Mouse (Mus musculus) ES-CJ7 (cell line): ENCODE measurements around the gene Clcnka.

Experiments used
- DNase-seq: peaks from one replicate; pipeline ENCODE4 v3.0.0; 2011; ENCODE audit warnings: low read depth, low spot score

The Clcnka gene

GRCm38 (mm10) chr4:141398545-141398944, at the start of gene Clcnka:
TSS of gene Clcnka (minus strand) at chr4:141398724.
- no peak for DNase-seq

DNA sequence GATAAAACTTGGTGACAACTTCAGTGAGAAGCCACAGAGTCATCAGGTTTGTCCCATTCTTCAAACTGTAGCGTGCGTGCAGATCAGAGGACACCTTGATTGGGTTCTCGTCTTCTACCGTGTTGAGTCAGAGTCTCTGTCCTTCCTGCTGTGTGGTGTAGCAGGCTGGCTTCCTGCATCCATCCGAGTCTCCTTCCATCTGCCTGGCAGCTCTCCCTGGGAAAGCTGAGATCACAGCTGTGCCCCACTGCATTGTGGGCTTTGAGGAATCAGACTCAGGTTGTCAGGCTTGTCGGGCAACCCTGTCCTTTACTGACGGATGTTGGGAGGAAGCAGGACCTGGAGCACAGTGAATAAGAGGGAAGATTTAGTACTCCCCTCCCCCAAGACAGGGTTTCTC, 47.7 kb upstream of the Clcnka start:
- DNase-seq: no peak

- DNase-seq: no peak
These were observed 46.8 kb upstream of the Clcnka start for GRCm38 (mm10) chr4:141445328-141445720.

DNA sequence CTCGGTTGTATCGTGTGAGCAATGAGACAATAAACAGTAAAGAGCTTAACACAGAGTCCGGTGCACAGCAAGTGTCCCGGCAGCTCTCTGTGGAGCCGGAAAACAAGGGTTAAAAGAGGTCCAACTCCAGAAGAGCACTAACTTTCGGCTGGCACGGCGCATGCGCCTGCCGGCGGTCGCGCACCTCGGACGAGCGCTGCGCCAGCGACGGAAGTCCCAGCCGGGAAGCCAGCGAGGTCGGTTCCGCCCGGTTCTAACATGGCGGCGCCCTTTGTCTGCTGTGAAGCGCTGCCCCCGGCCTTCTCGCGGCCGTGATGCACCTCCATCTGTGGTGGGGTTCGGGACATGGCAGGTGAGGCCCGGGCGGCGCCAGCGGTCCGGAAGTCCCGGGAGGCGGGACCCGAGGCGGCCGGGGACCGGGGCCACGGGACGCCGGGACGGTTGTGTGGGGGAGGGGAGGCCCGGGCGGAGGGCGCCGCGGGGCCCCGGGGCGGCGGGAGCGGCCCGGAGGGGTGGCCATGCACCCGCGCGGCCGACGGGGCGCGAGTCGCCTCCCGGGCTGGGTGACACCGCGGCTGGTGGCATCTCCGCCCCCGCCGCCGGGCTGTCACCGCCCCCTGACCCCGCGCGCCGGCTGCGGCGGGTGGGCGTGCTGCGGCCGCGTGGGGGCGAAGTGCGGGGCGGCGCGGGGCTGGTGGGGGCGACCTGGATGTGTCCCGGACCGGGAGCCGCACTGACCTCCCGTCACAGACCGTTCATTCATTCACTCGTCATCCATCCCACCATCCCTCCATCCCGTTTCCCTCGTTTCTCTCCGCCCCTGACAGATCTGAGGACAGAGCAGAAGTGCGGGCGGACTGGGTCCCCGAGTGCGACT, 46.2 kb upstream of the Clcnka start, which contains the start of gene Zbtb17:
TSS of gene Zbtb17 (plus strand) at position 204 of the 877 bp plus-strand sequence.
- peak; percentile 88 for DNase-seq

GRCm38 (mm10) chr4:141443641-141444429, 45.3 kb upstream of the Clcnka start:
- DNase-seq: no peak

DNA sequence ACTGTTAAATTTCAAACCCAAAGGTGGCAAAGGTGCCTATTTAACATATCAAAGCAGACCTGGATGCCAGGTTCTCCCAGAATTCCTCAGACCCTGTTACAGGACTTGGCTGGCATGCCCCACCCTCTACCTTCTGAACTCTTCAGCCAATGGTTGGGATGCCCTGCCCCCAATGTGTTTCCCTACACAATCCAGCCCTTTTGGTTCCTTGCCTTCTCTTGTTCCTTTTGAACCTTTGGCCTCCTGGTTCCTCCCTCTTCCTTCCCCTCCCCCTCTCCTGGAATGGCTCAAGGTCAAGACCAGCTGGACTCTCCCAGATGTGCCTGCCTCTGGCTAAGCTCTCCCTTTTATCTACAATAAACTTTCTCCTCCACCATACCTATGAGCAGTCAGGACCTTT, 42.4 kb upstream of the Clcnka start:
- DNase-seq: peak; percentile 95

DNA sequence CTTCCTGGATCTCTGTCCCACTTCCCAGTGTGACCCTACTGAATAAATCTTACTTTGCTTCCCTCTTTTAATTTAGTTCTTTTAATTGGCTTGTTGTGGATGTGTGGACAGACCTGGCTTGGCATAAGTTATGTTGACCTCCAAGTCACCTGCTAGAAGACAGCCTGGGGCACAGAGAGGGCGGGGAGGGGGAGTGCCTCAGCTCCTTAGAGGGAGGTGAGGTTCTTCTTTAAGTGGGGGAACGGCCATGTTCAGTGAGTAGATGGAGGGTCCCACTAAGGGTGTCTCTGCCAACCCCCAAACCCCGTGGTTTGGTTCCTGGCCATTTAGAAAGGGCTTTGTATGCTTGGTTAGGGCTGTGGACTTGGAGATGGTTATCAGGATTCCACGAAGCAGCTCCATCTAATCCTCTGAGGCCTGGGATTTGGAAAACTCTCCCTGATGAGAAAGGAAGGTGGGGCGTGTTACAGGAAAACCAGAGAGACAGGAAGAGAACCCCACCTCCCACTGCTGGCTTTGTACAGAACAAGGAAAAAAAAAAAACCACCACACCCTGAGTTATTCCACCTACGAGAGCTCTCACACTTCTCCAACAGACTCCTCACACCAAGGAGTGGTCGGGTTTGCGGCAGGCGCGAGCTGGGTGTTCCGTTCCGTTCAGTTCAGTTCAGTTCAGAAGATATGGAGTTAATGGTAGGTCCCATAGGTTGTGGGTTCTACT, 40.7 kb upstream of the Clcnka start:
- DNase-seq: peak; percentile 55

DNA sequence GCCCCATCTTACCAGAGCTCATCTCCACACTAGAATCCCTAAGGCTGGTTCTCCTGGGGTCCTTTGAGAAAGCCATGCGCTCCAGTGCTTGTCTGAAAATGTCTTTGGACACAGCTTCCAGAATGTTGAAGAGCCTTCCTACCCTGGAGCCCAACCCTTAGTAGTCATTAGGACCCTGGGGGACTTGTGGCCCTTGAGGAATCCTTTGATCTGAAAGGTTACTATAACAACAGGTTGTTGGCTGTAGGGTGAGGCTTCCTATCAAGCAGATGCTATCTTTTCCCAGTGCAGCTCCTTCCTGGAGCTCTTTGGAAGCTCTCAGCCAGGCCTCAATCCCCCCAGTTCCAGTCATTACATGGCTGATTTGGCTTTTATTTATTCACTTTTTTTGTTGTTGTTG, 37.5 kb upstream of the Clcnka start, which contains the start of gene Srarp:
TSS of gene Srarp (minus strand) at position 132 of the 400 bp plus-strand sequence.
- no peak for DNase-seq

DNA sequence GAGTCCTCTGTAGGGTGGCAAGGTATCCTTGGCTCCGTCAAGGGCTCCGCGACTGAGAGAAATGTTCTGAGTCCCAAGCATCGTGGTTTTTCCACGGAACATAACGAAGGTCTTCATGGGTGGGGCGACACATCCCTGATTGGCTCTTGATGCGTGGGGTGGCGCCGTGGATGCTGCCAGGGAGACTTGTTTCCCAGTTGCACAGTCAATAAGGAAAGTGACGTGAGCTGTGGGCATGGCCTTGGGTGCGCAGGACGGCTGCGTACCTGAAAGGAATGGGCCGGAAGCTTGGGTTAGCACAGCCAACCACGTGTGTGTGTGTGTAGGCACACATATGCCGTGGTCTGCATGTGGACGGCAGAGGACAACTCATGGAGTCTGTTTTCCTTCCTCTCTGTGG, 34.7 kb upstream of the Clcnka start:
- DNase-seq: peak; percentile 85

- no peak for DNase-seq
These were observed 34.1 kb upstream of the Clcnka start for GRCm38 (mm10) chr4:141432666-141433065.

DNA sequence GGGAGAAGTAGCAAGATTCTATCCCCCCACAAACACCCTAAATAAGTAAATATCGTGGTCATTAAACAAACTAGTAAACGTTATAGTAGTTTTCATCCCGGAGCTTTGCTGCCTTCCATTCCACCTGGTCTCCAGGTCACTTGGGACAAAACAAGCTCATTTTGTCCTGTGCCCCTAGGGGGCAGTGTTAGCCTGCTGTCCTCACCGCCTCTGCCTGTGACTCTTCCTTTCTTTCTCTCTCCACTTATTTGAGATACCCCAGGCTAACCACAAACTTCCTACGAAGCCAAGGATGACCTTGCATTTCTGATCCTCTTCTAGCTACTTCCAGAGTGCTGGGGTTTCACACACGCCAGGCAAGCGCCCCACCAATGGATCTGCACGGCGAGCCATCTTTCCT, 32.5 kb upstream of the Clcnka start:
- DNase-seq: no peak

- DNase-seq: peak; percentile 76
These were observed 31.3 kb upstream of the Clcnka start for GRCm38 (mm10) chr4:141429847-141430246.

- DNase-seq: no peak
These were observed 30.9 kb upstream of the Clcnka start for GRCm38 (mm10) chr4:141429381-141429780.

- no peak for DNase-seq
These were observed 29.4 kb upstream of the Clcnka start for GRCm38 (mm10) chr4:141427921-141428320.

DNA sequence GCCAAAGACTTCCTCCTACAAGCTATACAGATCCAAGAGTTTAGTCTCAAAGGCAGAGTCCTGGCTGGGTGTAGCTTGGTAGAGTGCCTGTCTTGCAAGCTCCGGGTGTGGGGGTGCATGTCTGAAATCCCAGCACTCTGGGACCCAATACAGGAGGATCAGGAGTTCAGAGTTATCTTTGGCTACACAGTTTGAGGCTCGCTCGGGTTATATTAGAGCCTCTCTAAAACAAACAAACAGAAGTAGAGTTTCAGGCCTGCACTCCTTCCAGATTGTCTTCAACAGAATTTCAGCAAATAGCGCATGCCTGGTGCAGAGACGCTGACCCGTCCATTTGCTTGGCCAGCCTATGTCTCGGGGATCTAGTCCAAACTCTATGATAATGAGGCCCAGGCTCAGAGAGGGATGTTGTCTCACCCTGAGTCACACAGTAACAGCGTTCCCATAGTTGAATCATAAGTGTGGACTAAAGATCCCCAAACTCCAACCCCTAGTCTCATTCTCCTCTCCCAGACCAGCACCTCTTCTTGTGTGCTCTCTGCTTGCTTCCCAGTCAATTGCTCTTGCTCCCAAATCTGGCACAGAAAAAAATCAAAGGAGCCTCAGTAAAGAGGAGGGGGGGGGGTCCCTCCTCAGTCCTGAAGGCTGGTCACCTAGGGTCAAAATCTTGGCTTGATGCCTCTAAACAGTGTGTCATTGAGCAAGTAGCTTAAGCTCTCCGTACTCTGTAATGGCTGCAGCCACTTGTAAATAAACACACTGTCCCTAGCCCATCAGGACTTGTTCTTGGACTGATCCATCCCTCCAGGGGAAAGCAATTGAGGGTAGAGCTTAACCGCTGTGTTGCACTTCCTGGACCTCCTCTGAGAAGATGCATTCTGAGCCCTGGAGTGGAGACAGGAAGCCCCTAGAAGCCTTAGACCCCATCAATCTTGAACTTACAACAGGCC, 28.5 kb upstream of the Clcnka start:
- DNase-seq: peak; percentile 58

DNA sequence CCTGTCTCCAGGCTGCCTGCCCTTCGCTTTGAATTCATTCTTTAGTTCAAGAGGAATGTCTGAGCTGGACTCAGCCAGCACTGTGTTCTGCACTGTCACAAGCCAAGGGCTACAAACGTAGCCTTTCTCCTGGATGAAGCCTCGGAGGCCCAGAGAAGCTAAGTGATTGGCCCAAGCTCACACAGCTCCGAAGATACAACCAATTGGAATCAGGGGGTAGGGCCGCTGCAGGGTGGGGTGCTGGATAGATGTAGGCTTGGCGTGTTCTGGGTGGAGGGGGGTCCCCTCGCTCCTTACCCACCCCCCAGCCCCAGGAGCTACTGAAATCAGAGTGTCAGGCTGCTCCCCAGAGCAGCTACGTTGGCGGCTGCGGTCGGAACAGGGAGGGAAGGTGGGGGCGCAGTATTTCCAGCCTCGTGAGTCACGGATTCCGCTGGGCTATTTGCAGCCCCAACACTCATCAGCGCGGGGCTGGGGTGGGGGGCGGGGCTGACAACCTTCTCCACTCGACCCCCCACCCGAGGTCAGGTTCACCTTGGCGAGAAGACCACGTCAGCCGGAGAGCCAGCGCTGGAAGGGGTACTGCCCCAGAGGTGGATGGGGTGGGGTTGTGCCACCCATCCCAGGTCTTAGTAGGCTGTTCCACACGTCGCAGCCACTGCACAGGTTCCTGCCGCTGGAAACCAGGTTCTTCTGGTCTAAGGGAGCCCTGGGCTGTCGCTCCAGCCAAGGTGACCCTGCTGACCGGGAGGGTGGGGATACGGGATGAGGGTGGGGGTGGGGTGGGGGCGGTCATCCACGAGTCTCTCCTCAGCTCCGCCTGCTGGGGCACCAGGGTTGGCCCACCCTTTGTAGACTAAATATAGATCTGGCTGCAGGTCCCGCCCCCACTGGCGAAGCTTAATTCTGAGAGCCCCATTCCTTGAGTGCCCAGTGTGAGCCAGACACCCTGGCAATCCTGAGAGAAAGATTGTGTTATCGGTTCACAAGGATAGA, 27.3 kb upstream of the Clcnka start:
- peak; percentile 94 for DNase-seq

GRCm38 (mm10) chr4:141423691-141424431, 25.3 kb upstream of the Clcnka start:
- no peak for DNase-seq

GRCm38 (mm10) chr4:141423288-141423687, 24.8 kb upstream of the Clcnka start:
- DNase-seq: no peak

DNA sequence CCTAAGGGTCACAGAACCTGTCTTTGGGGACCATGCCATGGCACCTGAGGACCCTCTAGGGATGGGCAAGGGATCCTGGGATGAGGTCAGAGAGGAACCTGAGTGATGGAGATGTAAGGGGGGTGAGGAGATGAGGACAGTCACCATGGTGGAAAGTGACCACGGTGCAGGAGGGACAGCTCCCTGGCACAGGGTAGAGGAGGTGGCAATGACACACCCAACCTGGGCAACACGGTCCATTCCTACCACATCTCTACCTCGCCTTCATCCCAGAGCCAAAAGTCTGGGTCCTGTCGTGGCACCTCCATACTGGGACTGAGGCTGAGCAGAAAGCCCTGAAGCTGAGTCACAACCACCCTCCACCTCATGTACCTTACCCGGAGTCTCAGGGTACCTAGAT, 24.3 kb upstream of the Clcnka start:
- no peak for DNase-seq
